Mouse (Mus musculus) myocyte (in vitro differentiated cells): ENCODE results near the gene Prkca.

Experiments used
- E2F4 ChIP-seq: IDR thresholded peaks from one replicate; pipeline ENCODE4 v1.6.1; 2011; ENCODE audit warnings: mild to moderate bottlenecking, control low read depth, moderate library complexity; ENCODE audit not compliant: insufficient read depth
- REST ChIP-seq: IDR thresholded peaks from one replicate; pipeline ENCODE4 v1.6.1; 2011; ENCODE audit warnings: mild to moderate bottlenecking, control low read depth, moderate library complexity; ENCODE audit not compliant: insufficient read depth, insufficient read length

GRCm38 (mm10) chr11:108176715-108177114, 167.0 kb downstream of the Prkca start:
- TF ChIP-seq E2F4 (no peak), REST (no peak)
